Mouse (Mus musculus) mammary gland, adult 2 months (tissue): ENCODE data around the gene Gm5416. TPM values are rescaled to one million over a fixed set of nuclear protein-coding genes. Genes with fewer than 3 reads are reported as not detected.

ENCODE experiments used
- polyA plus RNA-seq: library from polyadenylated mRNA; depleted of rRNA; stranded (reverse); fragments of >200 nt; gene quantifications from 2 replicates; pipeline ENCODE4 v1.2.3, GENCODE M21; 2012; ENCODE audit warnings: low replicate concordance; rRNA removed

Gene Gm5416
- polyA plus RNA-seq = not detected in 2 replicates

GRCm38 (mm10) chr16:36209967-36210453, at the start of gene Gm5416:
Gene Gm5416 (plus strand): TSS chr16:36210403.

GRCm38 (mm10) chr16:36183912-36184311, 26.3 kb upstream of the Gm5416 start, which contains the start of gene Gm5483:
Gene Gm5483 (plus strand): TSS chr16:36184212.

GRCm38 (mm10) chr16:36221168-36221567, 11.0 kb downstream of the Gm5416 start, which contains the start of gene 2010005H15Rik:
Gene 2010005H15Rik (plus strand): TSS chr16:36221468.

Other genes with a start within 250 kb of the Gm5416 start
- 3.7 and 15.5 TPM in 2 replicates for gene Kpna1, start 231.7 kb upstream of the Gm5416 start, polyA plus RNA-seq
- 1.1 and 2.7 TPM in 2 replicates for gene Wdr5b, start 169.2 kb upstream of the Gm5416 start, polyA plus RNA-seq
- 27.0 and 27.7 TPM in 2 replicates for gene Fam162a, start 138.8 kb upstream of the Gm5416 start, polyA plus RNA-seq
- 4.2 and 5.4 TPM in 2 replicates for gene Ccdc58, start 138.7 kb upstream of the Gm5416 start, polyA plus RNA-seq
- gene Csta1, start 79.2 kb upstream of the Gm5416 start, polyA plus RNA-seq = 0.11 TPM in 1 of 2 replicates, not detected in the other
- gene Stfa2l1, start 53.6 kb upstream of the Gm5416 start, polyA plus RNA-seq = not detected in 2 replicates
- gene Gm5483, start 26.2 kb upstream of the Gm5416 start, polyA plus RNA-seq = not detected in 2 replicates
- gene 2010005H15Rik, start 11.1 kb downstream of the Gm5416 start, polyA plus RNA-seq = not detected in 2 replicates
- not detected in 2 replicates for gene Stfa1, start 66.5 kb downstream of the Gm5416 start, polyA plus RNA-seq
- gene BC117090, start 123.9 kb downstream of the Gm5416 start, polyA plus RNA-seq = not detected in 2 replicates
- gene BC100530, start 157.3 kb downstream of the Gm5416 start, polyA plus RNA-seq = not detected in 2 replicates
- gene Stfa2, start 198.1 kb downstream of the Gm5416 start, polyA plus RNA-seq = not detected in 2 replicates
- gene Stfa3, start 245.0 kb downstream of the Gm5416 start, polyA plus RNA-seq = not detected in 2 replicates